Mouse (Mus musculus) heart, adult 2 months (tissue): ENCODE measurements at regions not wholly inside any gene's neighbourhood (a gene's known extent, or its start where the extent isn't known, plus 50 kb on each side); places are given as distances from the start of the nearest gene placed in this dataset.

Experiments
- DNase-seq, 2 experiments: peaks; one replicate each; pipeline ENCODE4 v3.0.0; 2021
- H3K27ac ChIP-seq: fragments of 200-600 bp; 2 replicates; pipeline ENCODE4 v1.8.1; 2022
- H3K27me3 ChIP-seq: fragments of 200-500 bp; 2 replicates; pipeline ENCODE4 v1.6.1; 2012; ENCODE audit warnings: mild to moderate bottlenecking, low read length, inconsistent platforms, mixed read lengths; ENCODE audit not compliant: control insufficient read depth, insufficient read depth
- H3K36me3 ChIP-seq: fragments of 200-500 bp; 2 replicates; pipeline ENCODE4 v1.6.1; 2012; ENCODE audit warnings: low read length, inconsistent platforms; ENCODE audit not compliant: control insufficient read depth, insufficient read depth
- H3K4me1 ChIP-seq: fragments of 200-500 bp; 2 replicates; pipeline ENCODE4 v1.6.1; 2011; ENCODE audit warnings: low read length; ENCODE audit not compliant: control insufficient read depth, insufficient read depth
- H3K4me3 ChIP-seq: fragments of 200-600 bp; 2 replicates; pipeline ENCODE4 v1.8.1; 2022
- H3K79me2 ChIP-seq: fragments of 200-500 bp; replicated peaks from 2 replicates; pipeline ENCODE4 v1.6.1; 2012; ENCODE audit warnings: mild to moderate bottlenecking, inconsistent platforms, low read length, moderate library complexity, mixed read lengths; ENCODE audit not compliant: control insufficient read depth, insufficient read depth
- H3K9ac ChIP-seq: fragments of 200-500 bp; 2 replicates; pipeline ENCODE4 v1.6.1; 2012; ENCODE audit warnings: low read depth, mild to moderate bottlenecking, control low read depth, inconsistent platforms, low read length, mixed read lengths
- CTCF ChIP-seq: fragments of 200-600 bp; IDR thresholded peaks from 2 replicates; pipeline ENCODE4 v1.8.1; 2022; ENCODE audit warnings: antibody characterized with exemption, mild to moderate bottlenecking, moderate library complexity
- EP300 ChIP-seq: fragments of 200-500 bp; IDR thresholded peaks from 2 replicates; pipeline ENCODE4 v1.6.1; 2011; ENCODE audit warnings: low read depth, low read length, control low read depth; ENCODE audit not compliant: insufficient read depth
- POLR2A ChIP-seq: fragments of 200-500 bp; IDR thresholded peaks from 2 replicates; pipeline ENCODE4 v1.6.1; 2011; ENCODE audit warnings: mild to moderate bottlenecking, low read depth, low read length, control low read depth; ENCODE audit not compliant: insufficient read depth
- WGBS: fragments of 180-500 bp; shearing (Covaris S2); methylation state at CpG from one replicate; pipeline ENCODE4 v1.1.7; 2018; 5-methylcytosine and 5-hydroxymethylcytosine counted together
- intact Hi-C: fragments of 180-260 bp; cut with DNase I; formaldehyde crosslinking; loops from one replicate; pipeline ENCODE4 v1.15.1; 2025

DNA sequence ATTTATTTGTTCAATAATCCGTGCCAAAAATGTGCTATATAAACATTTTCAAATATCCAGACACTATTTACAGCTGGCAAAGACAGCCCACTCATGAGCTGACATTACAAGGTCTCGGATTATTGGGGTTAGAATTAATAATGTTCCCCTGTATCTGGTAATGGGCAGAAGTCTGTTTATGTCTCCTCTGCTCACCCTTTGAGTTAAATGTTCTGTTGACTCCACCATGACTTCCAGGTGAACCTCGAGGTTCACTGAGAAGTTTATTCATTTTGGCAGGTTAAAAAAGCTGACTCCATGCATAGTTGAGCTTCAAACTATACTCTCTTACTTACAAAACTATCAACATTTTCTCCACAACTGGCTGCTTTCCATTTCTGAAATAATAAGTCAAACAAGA lies 732.6 kb upstream of the Alcam start:
- Histone ChIP-seq H3K36me3 (no peaks in the 10 kb centered on the region), H3K27me3 (no peaks in the 10 kb centered on the region), H3K27ac (no peak overlapping the region), H3K79me2 (no peaks in the 10 kb centered on the region), H3K4me3 (no peak overlapping the region), H3K4me1 (no peaks in the 10 kb centered on the region), H3K9ac (no peak overlapping the region)
- no peak for TF ChIP-seq EP300
- TF ChIP-seq POLR2A = no peak
- no peak for TF ChIP-seq CTCF
- DNase-seq = no peak
- WGBS = 56% methylated on average over 3 of the region's 3 CpGs
- intact Hi-C loops = no loop called here

GRCm38 (mm10) chr16:53156352-53156751 lies 702.5 kb upstream of the Alcam start:
- H3K9ac ChIP-seq = no peak overlapping the region
- H3K27ac ChIP-seq = no peak overlapping the region
- DNase-seq = no peak
- intact Hi-C loops = no loop called here
- no peak overlapping the region for H3K4me3 ChIP-seq
- H3K4me1 ChIP-seq = no peaks in the 10 kb centered on the region
- no peaks in the 10 kb centered on the region for H3K27me3 ChIP-seq
- H3K79me2 ChIP-seq = no peaks in the 10 kb centered on the region
- TF ChIP-seq EP300 = no peak
- no peak for TF ChIP-seq POLR2A
- no peak for TF ChIP-seq CTCF
- no peaks in the 10 kb centered on the region for H3K36me3 ChIP-seq

DNA sequence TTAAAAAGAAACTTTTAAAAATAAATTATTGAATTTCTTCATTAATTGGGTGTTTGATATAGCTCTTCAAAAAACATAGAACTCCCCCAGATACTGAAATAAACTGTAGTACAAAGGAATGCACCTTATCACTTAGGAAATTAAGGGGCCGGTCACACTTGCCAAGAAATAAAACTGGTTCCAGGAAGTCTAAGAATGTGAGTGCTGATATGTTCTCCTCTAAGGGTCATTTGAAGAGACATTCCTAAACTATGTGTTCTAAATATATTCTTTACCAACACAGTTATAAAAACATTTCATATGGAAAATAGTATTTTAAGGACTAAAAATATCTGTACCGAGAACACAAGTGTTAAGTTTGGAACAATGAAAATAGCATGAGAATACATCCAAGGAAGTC lies 676.8 kb upstream of the Alcam start:
- no peak overlapping the region for H3K9ac ChIP-seq
- intact Hi-C loops = no loop called here
- H3K79me2 ChIP-seq = no peaks in the 10 kb centered on the region
- H3K4me3 ChIP-seq = no peak overlapping the region
- peak overlapping the region; percentile 8 for H3K27ac ChIP-seq
- peaks cover 3% of the 10 kb centered on the region for H3K36me3 ChIP-seq
- H3K4me1 ChIP-seq = peaks cover 2% of the 10 kb centered on the region
- no peaks in the 10 kb centered on the region for H3K27me3 ChIP-seq
- TF ChIP-seq EP300 (no peak), POLR2A (no peak), CTCF (no peak)
- no peak for DNase-seq
- 7% methylated on average over 2 of the region's 2 CpGs for WGBS

- intact Hi-C loops = no loop called here
- H3K27ac ChIP-seq = no peak overlapping the region
- TF ChIP-seq POLR2A = no peak
- TF ChIP-seq EP300 = no peak
- no peak for TF ChIP-seq CTCF
- WGBS = 58% methylated on average over 3 of the region's 3 CpGs
- H3K79me2 ChIP-seq = no peaks in the 10 kb centered on the region
- no peaks in the 10 kb centered on the region for H3K4me1 ChIP-seq
- no peak overlapping the region for H3K4me3 ChIP-seq
- H3K9ac ChIP-seq = no peak overlapping the region
- DNase-seq = no peak
- H3K36me3 ChIP-seq = no peaks in the 10 kb centered on the region
- no peaks in the 10 kb centered on the region for H3K27me3 ChIP-seq
These were observed 654.9 kb upstream of the Alcam start for GRCm38 (mm10) chr16:53108726-53109125.

DNA sequence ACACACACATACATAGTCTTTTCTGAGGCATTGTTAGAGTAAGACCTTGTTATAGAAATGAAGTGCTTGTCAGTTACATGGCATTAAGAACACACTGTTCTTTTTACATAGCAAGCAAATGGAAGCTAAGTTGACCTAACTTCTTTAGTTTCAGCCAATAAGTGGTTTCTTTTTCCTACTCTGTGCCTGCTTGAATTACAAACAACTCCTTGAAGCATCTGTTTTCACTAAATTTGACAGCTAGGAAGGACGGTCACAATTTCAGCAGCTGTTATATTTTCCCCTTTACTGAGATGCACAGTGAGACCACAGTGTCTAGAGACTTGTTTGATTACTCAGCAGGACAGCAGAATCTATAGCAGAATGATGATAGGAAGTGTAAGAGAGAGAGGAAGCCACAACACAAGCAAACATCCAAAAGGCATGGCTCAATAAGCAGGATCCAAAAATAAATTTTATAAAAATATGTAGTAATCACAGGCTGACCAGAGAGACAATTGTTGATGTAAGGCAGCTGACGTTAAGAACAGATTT lies 641.6 kb upstream of the Alcam start:
- WGBS = 48% methylated on average over 2 of the region's 2 CpGs
- no peaks in the 10 kb centered on the region for H3K79me2 ChIP-seq
- H3K9ac ChIP-seq = no peak overlapping the region
- no peak for DNase-seq
- H3K27ac ChIP-seq = no peak overlapping the region
- H3K4me3 ChIP-seq = no peak overlapping the region
- H3K27me3 ChIP-seq = no peaks in the 10 kb centered on the region
- no peaks in the 10 kb centered on the region for H3K4me1 ChIP-seq
- no peak for TF ChIP-seq EP300
- no peak for TF ChIP-seq POLR2A
- TF ChIP-seq CTCF = no peak
- intact Hi-C loops = no loop called here
- no peaks in the 10 kb centered on the region for H3K36me3 ChIP-seq

DNA sequence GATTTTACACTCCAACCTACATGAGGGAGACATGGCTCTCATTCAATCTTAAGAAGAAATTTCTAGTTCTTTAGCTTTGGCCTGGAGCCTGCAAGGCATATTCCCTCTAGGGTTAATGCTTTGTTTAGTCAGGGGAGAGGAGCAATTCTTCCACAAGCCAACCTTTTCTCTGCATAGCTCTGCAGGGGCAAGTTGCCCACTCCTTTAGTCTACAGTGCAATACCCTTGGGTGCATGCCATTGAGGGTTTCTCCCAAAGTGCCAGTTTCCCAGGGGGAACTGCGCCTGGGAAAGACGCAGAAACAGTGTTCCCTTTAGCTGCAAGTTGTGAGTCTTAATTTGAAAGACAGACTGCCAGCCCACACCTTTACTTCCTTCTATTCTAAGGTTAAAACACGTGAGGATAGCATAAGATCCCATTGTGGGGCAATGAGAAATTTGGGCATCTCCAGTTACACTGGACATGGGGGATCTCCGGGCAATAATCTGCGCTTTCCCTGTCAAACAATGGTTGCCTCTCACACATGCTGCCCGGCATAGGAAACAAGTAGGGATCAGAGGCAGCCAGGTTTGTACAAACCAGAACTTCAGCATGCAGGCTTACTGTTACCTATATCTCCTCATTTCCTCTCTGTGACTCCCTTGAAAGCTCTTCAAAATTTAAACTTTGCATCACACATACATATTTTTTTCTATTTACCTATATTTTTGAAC lies 620.1 kb upstream of the Alcam start:
- Histone ChIP-seq H3K79me2 (no peaks in the 10 kb centered on the region), H3K27ac (no peak overlapping the region), H3K27me3 (no peaks in the 10 kb centered on the region), H3K36me3 (no peaks in the 10 kb centered on the region), H3K9ac (no peak overlapping the region), H3K4me3 (no peak overlapping the region), H3K4me1 (no peaks in the 10 kb centered on the region)
- intact Hi-C loops = no loop called here
- DNase-seq = no peak
- 66% methylated on average over 6 of the region's 6 CpGs for WGBS
- TF ChIP-seq POLR2A (no peak), CTCF (no peak), EP300 (no peak)
